Mouse (Mus musculus) induced T-regulatory cell, adult 2 months (primary cell): ENCODE measurements around the gene Ostm1.
A peak's percentile ranks its signal among the peaks of the same experiment; 100 is the strongest.

Source experiments
- DNase-seq: peaks from one replicate; pipeline ENCODE4 v3.0.0-alpha.2; 2012; ENCODE audit warnings: low read depth

The Ostm1 gene

DNA sequence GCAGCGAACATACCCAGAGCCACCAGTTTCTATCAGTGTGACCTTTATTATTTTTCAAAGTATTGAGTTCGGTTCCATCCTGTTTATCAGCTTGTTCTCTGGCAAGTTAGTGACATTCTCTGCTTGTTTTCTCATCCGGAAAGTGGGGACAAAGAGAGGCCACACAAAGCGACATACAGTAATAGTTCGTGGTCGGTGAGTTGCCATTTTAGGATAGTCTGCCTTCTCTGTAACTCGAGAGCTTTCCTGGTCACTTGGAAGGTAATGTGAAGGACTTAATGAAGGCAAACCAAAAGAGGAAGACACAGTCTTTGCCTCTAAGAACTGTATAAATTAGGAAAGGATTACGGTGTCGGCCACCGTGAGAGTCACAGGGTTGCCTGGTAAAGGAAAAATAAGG is 96.0 kb downstream of the Ostm1 start:
- peak; percentile 56 for DNase-seq

DNA sequence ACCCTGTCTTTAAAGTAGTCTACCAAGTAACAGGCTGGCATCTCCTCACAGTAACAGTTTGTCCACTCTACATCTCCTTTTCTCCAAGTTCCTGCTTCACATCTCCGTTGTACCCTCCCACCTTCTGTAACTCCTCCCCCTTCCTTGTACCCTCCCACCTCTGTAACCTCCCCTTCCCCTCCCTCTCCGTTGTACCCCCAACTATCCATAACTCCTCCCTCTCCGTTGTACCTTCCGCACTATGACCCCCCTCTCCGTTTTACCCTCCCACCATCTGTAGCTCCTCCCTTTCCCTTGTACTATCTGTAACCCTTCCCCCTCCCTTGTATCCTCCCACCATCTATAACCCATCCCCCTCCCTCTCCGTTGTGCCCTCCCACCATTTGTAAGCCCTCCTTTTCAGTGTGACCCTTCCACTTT is 97.0 kb downstream of the Ostm1 start:
- peak; percentile 62 for DNase-seq

DNA sequence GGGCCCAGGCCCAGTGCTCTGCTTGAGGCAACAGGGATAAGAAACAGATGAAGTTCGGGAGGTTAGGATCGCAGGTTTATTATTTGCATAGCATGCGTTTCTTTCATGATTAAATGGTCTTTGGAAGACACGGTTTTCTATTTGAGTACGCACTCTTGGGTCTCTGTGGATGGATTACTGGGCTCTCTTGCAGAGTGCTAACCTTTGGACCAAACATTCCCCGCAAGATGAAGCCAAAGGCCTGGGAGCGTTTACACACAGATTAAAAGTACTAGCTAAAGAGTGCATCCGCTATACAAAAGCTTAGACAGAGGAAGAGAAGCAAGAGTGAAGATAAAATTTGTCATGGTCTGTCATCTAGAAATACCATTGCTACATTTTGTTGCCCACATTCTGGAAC is 98.8 kb downstream of the Ostm1 start:
- DNase-seq = no peak

DNA sequence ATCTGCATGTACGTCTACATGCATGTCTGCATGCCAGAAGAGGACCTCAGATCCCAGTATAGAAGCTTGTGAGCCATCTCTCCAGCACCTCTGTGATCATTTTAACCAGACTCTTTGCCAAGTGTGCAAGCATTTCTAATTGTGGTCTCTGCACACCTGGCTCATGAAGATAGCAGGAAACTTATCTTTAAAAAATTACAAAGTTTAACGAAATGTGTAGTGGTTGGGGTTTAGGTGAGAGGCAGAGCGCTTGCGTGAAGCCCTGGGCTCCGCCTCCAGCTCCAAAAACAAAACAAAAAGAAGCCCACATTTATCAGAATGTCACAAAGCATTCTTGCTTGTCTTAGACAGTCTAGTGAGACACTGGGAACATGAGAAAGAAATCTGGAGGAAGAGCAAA is 104.3 kb downstream of the Ostm1 start:
- no peak for DNase-seq

DNA sequence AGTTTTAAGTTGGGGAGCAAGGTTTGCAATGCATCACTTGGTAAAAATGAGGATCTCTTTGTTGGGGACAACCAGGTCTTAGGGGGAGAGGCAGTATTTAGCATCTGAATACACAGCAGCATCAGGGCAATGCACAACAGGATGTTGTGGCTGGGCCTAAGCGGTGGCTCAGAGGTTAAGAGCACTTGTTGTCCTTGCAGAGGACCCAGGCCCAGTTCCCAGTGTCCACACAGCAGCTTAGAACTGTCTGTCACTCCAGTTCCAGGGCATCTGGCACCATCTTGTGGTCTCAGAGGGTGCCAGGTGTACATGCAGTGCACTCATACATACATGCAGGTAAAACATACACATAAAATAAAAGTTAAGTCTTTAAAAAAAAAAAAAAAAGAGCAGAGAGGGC is 106.1 kb downstream of the Ostm1 start:
- no peak for DNase-seq

DNA sequence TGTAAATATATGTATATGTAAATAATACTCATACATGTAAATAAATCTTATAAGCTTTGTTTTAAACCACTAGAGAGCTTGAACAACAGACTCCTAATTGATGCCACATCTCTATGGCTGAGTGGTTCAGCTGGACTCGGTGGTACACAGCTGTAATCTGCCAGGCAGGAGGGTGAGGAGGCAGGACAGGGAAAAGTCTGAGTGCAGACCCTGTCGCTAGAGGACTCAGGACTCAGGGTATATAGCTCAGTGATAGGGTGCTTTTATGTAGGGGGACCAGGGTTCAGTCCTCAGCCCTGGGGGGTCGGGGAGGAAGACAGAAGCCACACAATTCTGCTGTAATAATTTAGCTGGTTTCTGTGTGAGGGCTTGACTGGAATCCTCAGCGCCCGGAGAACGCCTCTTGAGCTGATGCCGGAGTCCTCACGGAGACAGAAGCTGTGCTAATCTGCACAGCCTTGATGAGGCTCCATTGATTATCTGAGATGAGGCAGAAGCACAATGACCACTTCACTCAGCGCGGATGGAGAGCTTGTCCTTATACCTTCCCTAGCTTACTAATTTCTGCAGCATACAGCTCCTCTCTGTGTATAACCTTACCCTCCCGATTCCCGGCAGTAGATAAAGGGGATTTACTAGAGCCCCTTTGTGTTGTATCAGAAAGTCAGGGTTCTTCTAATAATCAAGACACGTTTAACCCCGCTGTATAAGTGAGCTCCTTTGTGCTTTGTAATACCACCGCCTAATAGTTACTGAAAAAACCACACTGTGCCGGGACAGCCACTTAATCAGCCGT is 106.8 kb downstream of the Ostm1 start:
- no peak for DNase-seq

DNA sequence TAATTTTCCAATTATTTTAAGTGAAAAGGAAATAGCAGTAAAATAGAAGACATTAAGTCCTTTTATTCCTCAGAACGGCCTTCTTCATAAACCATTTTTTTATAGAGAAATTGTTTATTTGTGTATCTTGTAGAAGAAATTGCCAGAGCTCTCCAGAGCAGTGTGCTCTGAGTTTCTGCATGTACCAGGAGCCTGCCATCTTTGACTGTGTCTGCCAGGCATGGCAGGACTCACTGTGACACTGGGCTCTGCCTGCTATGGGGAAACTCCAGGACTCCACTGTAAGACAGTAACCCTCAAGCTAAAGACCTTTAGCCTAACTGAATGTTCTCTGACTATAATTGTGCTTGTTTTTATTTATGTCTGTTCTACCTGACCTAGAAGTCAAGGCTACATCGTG is 107.4 kb downstream of the Ostm1 start:
- DNase-seq = no peak

DNA sequence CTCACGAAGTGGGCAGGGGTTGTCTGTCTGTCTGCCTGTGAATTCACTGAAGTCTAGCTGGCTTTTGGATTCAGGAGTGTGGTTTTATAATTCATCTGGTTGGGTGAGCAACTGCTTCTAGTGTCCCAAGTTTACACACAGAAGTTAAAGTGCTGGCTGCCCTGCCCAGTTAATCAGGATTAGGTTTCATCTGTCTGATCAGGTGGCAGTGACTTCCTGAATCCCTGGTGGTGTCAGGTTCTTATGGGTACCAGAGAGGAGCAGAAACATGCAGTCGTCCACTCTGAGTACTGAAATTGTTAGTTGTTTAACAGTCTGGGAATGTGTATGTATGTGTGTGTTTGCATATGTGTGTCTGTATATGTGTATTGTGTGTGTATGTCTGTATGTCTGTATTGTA is 108.5 kb downstream of the Ostm1 start:
- no peak for DNase-seq

DNA sequence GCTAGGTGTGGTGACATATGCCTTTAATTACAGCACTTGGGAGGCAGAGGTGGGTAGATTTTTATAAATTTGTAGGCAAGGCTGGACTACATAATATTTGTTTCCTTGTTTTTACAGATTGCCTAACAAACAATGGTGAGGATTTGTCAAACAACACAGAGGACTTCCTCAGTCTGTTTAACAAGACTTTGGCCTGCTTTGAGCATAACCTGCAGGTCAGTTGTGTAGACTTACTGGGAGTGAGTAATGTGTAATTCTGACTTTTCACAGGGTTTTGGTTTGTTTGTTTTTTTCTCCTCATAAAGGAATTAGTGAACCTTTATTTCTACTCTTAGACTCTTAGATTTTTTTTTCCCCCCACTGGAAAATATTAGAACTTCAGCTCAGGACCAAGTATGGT is 109.2 kb downstream of the Ostm1 start:
- DNase-seq = no peak

DNA sequence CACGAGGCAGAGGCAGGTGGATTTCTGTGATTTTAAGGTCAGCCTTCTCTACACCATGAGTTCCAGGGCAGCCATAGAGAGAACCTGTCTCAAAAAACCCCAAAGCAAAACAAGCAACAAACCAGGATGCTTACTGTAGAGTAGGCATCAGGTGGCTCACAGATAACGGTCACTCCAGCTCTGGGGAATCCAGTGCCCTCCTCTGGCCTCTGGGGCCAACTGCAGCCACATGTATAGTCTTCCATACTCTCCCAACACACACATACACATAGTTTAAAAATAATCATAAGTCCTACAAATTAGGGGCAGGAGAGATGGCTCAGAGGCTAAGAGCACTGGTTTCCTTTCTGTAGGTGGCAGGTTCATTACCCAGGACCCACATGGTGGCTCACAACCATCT is 109.9 kb downstream of the Ostm1 start:
- no peak for DNase-seq

DNA sequence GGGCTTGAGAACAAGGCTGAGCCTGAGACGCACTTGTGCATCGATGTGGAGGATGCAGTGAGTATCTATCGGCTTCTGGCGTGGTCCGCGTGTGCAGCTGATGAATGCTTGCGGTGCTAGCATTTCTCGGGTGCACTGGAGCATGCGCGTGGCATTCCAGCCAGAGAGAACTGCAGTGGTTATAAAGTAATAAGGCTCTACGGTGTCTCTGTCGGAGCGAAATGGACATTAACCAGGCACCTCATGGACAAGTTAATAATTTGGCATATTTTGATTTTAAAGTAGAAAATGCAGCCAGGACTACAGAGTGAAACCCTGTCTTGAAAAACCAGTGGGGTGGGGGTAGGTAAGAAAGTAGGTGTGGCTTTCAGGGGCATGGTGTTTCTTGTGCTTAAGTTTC is 112.7 kb downstream of the Ostm1 start:
- DNase-seq = no peak

DNA sequence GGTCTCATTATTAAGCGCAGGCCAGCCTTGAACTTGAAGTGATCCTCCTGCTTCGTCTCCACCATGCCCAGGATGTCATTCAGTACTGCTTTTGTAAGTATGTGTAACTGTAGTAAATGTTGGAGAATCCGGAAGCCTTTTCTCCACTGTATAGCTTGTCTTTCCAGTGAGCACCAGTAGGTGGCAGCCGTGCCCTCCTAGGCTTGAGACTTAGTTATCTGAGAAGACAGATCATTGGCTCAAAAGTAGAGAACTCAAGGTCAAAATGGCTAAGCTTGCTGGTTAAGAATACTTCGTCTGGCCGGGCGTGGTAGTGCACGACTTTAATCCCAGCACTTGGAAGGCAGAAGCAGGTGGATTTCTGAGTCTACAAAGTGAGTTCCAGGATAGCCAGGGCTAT is 113.4 kb downstream of the Ostm1 start:
- peak; percentile 88 for DNase-seq

DNA sequence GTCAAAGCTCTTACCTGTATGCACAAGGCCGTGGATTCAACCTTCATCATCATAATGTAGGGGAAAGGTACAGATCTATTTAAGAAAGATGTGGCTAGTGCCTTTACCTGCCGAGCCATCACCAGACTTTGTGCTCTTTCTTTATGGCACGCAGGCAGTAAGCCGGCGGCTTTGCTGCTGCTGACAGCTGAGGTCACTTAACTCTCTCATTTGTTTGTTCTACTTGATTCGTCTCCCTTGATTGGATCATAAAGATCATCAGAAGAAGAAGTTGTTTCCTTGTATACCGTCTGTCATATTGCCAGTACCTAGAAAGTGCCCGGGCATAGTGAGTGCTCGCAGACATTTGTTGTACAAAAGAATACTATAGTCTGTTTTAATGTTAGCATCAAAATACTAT is 114.8 kb downstream of the Ostm1 start:
- no peak for DNase-seq

DNA sequence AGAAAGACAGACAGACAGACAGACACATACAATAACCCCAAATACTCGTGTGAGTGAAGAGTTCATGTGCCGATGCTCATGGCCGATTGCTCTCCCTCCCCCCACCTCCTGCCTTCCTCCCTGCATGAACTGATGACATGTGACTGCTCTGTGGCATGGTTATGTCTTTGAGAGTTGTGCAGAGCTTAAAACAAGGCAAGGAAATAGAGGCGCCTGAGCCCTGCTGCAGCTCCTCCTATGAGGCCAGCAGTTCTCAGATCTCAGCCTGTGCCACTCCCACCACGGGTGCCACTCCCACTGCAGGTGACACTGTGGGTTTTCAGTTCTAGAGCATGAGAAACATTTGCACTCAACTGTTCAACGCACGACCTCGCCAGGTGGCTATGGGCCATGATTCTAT is 115.4 kb downstream of the Ostm1 start:
- peak; percentile 74 for DNase-seq

DNA sequence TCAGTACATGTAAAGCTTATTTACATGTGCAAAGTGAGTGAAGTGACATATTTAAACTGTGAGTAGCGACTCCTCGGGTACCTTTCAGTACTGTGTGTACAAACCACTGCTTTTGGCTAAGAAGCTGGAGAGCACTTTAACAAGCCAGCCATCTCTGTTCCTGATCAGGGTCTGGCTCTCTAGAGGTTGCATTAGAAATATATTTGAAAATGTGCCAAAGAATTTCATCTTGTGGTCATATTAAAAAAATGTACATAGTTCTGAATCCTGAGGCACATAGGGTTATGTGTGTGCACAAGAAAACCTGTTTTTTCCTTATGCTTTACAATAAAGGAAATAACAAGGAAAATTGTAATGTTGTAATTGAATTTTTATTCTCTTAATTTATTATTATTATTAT is 118.5 kb downstream of the Ostm1 start:
- DNase-seq = no peak

DNA sequence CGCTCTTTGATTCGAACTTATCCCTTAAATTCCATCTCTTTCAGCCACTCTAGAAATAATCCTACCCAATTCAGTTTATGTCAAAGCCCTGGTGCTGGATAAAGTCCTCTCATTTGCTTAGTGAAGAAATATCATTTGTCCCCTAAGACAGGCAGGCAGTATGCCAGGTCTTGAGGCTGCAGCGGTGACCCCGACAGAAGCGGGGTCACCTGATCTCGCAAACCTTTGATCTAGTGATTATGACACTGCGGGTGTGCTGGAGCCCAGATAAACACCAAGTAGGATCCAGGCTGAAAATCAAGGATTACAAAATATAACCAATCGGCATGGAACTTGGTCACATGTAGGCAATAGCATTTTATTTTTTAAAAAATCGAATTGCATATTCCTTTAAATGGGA is 131.1 kb downstream of the Ostm1 start:
- no peak for DNase-seq

DNA sequence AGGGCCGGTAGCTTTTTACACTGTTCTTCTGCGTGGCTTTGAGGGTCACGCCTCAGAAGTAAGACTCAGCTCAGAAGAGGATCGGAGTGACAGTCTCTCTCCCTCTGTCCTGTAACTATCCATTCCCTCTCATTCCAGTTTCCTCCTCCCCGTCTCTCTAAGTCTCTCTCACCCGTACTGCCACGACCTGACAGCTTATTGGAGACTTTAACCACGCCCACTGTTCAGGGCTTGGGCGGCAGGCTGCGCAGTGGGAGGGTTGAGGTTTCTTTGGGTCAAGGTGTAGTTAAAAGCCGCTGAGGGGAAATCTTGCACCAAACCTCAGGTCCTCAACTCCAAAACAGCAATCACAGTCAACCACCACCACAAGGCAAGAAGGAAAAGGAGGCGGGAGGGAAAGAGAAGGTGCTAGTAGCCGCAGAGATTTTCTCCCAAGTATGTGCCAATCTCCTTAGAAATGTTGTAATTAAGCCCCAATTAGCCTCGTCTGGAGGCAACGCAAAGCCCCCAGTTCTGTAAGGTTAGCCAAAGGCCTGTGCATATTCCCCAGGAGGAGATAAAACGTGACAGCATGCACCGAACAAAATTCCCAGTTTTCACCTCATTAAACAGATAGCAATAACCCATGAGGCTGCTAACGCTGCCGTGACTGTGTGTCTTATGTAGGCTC is 131.9 kb downstream of the Ostm1 start:
- no peak for DNase-seq

DNA sequence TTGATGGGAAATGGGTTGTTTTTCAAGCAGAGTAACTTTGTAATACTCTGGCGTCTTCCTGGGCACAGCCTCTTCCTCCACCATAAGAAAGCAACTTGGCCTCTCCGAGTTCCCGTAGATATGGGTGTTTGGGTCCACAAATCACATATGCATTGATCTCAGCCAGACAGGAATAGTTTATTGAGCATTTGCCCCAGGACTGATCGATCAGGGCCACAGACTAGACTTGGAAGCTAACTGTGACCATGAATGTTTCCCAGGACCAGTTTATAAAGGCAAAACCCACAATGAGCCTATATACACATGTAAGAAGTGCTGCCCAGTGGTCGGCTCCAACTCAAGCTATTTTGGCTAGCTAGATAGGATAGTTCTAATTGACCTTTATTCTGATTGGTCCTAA is 138.5 kb downstream of the Ostm1 start:
- no peak for DNase-seq

DNA sequence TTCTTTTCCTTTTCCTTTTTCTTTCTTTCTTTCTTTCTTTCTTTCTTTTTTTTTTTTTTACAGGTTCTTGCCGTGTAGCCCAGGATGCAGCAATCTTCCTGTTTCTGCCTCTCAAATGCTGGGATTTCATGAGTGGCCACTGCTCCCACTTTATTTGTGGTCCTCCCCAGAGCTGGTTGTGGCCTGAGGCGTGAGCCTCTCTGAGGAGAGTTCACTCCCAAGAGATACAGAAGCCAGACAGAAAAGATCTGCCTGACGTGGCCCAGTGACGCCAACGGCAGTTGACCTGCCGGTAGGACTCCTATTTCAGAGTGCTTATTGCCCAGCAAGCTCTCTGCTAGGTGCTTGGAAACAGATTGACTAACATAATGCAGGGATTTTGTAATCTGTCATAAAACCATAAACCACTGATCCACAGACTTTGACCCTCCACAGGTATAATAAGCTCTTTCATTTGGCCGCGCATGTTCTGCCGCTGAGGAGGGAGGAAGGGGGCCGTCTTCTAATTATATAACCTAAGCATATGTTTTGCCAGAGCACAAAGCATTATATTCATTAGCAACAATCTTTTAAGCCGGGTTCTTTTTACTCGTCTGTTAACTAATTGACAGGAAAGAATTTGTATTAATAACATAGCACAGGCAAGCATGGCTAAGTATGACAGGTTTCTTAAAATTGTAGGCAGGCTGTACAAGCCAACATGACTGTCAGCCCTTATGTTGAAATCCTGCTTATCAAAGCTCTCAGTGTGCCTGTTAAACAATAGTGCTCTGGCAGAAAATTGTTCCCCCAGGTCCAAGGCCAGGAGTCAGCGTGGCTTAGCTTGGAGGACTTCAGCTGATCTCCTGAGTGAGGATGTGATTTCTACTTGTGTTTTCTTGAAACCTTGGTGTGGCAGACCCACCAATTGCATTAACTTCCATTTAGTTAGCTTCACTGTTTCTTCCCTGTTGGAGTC is 139.9 kb downstream of the Ostm1 start:
- DNase-seq = no peak

DNA sequence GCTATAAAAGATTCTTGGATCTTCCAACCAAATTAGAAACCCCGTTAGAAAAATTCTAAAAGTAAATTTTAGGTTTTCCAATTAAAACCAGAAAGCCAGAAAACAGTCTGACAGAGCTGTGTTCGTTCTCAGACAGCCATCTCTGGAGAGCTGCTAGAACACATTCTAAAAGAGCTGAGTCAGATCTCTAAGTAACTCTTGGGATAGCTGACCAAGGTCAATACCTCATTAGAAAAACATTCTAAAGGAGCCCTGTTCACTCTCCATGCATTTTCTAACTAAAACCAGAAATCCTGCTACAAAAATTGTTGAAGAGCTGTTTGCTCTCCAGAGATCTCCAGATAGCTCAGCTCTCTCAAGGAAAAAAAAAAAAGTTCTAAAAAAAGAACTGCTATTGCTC is 146.0 kb downstream of the Ostm1 start:
- no peak for DNase-seq

DNA sequence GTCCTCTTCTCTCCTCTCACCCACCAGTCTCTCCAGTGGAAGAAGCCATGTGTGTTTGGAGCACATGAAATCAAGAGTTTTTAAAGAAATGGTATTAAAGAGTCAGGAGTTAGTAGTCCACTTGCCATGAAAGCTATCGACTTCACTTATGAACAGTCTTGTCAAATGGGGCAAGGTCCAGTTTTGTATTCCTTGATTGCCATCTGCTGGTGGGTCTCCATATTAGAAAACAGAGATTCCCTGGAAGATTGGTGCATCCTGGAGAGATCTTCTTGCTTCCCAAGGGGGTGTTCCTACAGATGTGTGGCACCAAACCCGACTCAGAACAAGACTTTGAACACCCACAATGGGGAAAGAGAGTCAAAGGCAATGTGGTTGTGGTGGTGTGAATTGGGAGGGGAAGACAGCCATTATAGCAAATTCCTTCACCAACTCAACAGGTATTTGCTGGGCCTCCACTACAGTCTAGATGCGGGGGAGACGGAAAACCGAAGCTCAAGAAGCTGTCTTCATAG is 151.0 kb downstream of the Ostm1 start:
- DNase-seq = peak; percentile 49

DNA sequence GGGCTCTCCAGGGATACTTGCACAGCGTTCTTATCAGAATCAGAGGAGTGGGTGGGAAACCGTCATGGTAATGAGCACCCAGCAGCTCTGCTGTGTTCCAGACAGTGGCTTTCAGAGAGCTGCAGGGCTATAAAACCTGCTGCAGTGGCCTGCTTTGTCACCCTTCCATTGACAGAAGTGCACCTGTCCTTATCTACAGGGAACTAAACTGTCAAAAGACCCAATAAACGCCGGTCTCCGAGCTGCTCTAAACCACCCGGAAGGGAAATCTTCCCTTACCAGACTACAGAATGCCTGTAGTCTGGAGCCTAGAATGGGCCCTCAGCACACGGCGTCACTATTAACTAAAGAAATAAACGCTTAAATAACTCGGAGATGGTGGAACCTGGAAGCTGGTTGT is 168.2 kb downstream of the Ostm1 start:
- DNase-seq = no peak
